Mouse (Mus musculus): ENCODE measurements at regions not wholly inside any gene's neighbourhood (a gene's known extent, or its start where the extent isn't known, plus 50 kb on each side); places are given as distances from the start of the nearest gene placed in this dataset.

- Histone ChIP-seq H3K27me3 (ENCODE audit: control insufficient read depth) (no peaks in the 10 kb centered on the region), H3K4me1 (ENCODE audit: control insufficient read depth) (no peaks in the 10 kb centered on the region), H3K9me3 (ENCODE audit: control insufficient read depth, low read length) (no peaks in the 10 kb centered on the region), H3K4me3 (replicated peaks) (no peak overlapping the region), H3K36me3 (ENCODE audit: control insufficient read depth) (no peaks in the 10 kb centered on the region)
- TF ChIP-seq GATA1 (IDR thresholded peaks at IDR 0.05; ENCODE audit: low read length) = no peak
- no peak for TF ChIP-seq TAL1 (IDR thresholded peaks at IDR 0.05; ENCODE audit: low read length)
Observed at GRCm38 (mm10) chr4:84127380-84127779, 547.7 kb downstream of the Bnc2 start.

DNA sequence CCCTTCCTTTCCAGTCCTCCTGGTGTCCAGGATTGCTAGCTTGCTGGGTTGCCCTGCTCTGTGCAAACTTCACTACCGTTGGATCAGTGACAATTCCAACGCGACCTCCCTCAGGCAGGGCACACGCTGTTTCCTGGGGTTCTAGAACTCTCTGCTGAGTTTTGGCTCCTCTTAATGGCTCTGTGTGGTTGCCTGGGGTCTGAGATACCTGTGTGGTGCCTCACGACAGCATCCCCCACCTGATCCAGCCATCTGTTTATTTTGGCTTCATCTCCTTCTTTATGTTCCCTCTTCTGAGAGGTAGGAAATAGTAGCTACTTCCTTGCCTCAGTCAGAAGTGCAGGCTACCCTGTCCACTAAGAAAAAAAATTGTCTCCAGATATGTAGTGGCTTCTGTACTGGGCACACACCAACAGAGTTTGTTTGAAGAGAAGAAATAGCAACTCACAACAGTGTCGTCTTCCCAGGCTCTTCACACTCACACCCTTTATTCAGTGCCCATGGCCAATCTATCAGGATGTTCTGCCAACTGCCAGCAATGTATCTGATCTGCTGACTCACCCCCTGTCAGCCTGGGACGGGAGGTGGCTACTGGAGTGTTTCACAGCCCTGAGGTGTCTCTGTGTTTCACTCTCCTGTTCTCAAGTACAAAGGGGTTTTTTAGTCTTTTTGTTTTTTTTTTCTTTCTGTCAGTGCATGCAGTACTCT lies 544.1 kb downstream of the Bnc2 start:
- H3K4me3 ChIP-seq (replicated peaks) = no peak overlapping the region
- H3K9me3 ChIP-seq (ENCODE audit: control insufficient read depth, low read length) = no peaks in the 10 kb centered on the region
- no peaks in the 10 kb centered on the region for H3K4me1 ChIP-seq (ENCODE audit: control insufficient read depth)
- H3K36me3 ChIP-seq (ENCODE audit: control insufficient read depth) = no peaks in the 10 kb centered on the region
- TF ChIP-seq TAL1 (IDR thresholded peaks at IDR 0.05; ENCODE audit: low read length) (no peak), GATA1 (IDR thresholded peaks at IDR 0.05; ENCODE audit: low read length) (no peak)
- no peaks in the 10 kb centered on the region for H3K27me3 ChIP-seq (ENCODE audit: control insufficient read depth)

GRCm38 (mm10) chr4:84135740-84136139 lies 539.3 kb downstream of the Bnc2 start:
- peaks cover 3% of the 10 kb centered on the region for H3K9me3 ChIP-seq (ENCODE audit: control insufficient read depth, low read length)
- H3K4me1 ChIP-seq (ENCODE audit: control insufficient read depth) = no peaks in the 10 kb centered on the region
- TF ChIP-seq GATA1 (IDR thresholded peaks at IDR 0.05; ENCODE audit: low read length) (no peak), TAL1 (IDR thresholded peaks at IDR 0.05; ENCODE audit: low read length) (no peak)
- H3K27me3 ChIP-seq (ENCODE audit: control insufficient read depth) = no peaks in the 10 kb centered on the region
- H3K4me3 ChIP-seq (replicated peaks) = no peak overlapping the region
- no peaks in the 10 kb centered on the region for H3K36me3 ChIP-seq (ENCODE audit: control insufficient read depth)

DNA sequence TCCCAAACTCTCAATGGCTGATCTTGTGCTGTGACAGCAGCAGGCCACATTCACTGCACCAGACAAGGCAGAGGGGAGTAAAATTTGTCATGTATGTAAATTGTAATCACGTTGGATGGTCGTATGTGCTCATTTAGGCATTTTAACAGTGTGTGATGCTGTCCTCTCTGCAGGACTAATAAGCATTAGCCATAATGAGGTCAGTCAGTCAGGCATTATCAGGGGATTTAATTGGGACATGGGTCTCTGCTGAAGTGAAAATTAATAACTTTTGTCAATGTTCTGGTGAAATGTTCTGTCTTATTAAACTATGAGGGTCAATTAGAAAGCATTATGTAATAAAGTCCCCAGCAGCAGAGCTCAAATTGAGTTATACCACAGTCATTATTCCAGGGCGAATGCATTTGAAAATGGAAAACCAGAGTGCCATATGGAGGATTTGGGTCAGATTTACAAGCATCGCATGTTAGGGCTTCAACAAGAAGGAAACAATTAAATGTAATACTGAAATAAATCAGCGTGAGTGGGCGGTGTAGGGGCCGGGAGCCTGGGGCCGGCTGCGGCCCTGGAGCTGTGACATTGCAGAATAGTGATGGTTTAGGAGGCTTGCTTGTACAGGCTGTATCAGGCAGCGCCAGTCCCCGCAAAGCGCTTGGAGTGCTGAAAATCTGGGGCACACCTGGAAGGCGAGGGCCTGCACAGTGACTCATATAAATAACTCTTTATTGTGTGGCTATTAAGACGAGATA lies 537.7 kb downstream of the Bnc2 start:
- TF ChIP-seq GATA1 (IDR thresholded peaks at IDR 0.05; ENCODE audit: low read length) (no peak), TAL1 (IDR thresholded peaks at IDR 0.05; ENCODE audit: low read length) (no peak)
- H3K4me1 ChIP-seq (ENCODE audit: control insufficient read depth) = no peaks in the 10 kb centered on the region
- H3K4me3 ChIP-seq (replicated peaks) = no peak overlapping the region
- no peaks in the 10 kb centered on the region for H3K36me3 ChIP-seq (ENCODE audit: control insufficient read depth)
- no peaks in the 10 kb centered on the region for H3K27me3 ChIP-seq (ENCODE audit: control insufficient read depth)
- H3K9me3 ChIP-seq (ENCODE audit: control insufficient read depth, low read length) = peaks cover 3% of the 10 kb centered on the region

GRCm38 (mm10) chr4:84149149-84150050 lies 525.7 kb downstream of the Bnc2 start:
- H3K4me1 ChIP-seq (ENCODE audit: control insufficient read depth) = no peaks in the 10 kb centered on the region
- no peaks in the 10 kb centered on the region for H3K36me3 ChIP-seq (ENCODE audit: control insufficient read depth)
- TF ChIP-seq TAL1 (IDR thresholded peaks at IDR 0.05; ENCODE audit: low read length) (no peak), GATA1 (IDR thresholded peaks at IDR 0.05; ENCODE audit: low read length) (no peak)
- no peak overlapping the region for H3K4me3 ChIP-seq (replicated peaks)
- no peaks in the 10 kb centered on the region for H3K27me3 ChIP-seq (ENCODE audit: control insufficient read depth)
- no peaks in the 10 kb centered on the region for H3K9me3 ChIP-seq (ENCODE audit: control insufficient read depth, low read length)

GRCm38 (mm10) chr4:84150698-84151097 lies 524.4 kb downstream of the Bnc2 start:
- Histone ChIP-seq H3K36me3 (ENCODE audit: control insufficient read depth) (no peaks in the 10 kb centered on the region), H3K9me3 (ENCODE audit: control insufficient read depth, low read length) (no peaks in the 10 kb centered on the region), H3K4me1 (ENCODE audit: control insufficient read depth) (no peaks in the 10 kb centered on the region), H3K4me3 (replicated peaks) (no peak overlapping the region), H3K27me3 (ENCODE audit: control insufficient read depth) (no peaks in the 10 kb centered on the region)
- TF ChIP-seq GATA1 (IDR thresholded peaks at IDR 0.05; ENCODE audit: low read length) (no peak), TAL1 (IDR thresholded peaks at IDR 0.05; ENCODE audit: low read length) (no peak)

- 0 out of 2 replicates have a peak, but pooled peaks cover 2% of the 10 kb centered on the region for H3K9me3 ChIP-seq (ENCODE audit: control insufficient read depth, low read length)
- H3K4me3 ChIP-seq (replicated peaks) = no peak overlapping the region
- TF ChIP-seq TAL1 (IDR thresholded peaks at IDR 0.05; ENCODE audit: low read length) (no peak), GATA1 (IDR thresholded peaks at IDR 0.05; ENCODE audit: low read length) (no peak)
- no peaks in the 10 kb centered on the region for H3K27me3 ChIP-seq (ENCODE audit: control insufficient read depth)
- H3K36me3 ChIP-seq (ENCODE audit: control insufficient read depth) = no peaks in the 10 kb centered on the region
- no peaks in the 10 kb centered on the region for H3K4me1 ChIP-seq (ENCODE audit: control insufficient read depth)
Observed at GRCm38 (mm10) chr4:84151247-84151646, 523.8 kb downstream of the Bnc2 start.

- no peaks in the 10 kb centered on the region for H3K4me1 ChIP-seq (ENCODE audit: control insufficient read depth)
Observed at GRCm38 (mm10) chr4:84151971-84152450, 523.1 kb downstream of the Bnc2 start.

More at GRCm38 (mm10) chr4:84151971-84152450, 523.1 kb downstream of the Bnc2 start:
- no peaks in the 10 kb centered on the region for H3K36me3 ChIP-seq (ENCODE audit: control insufficient read depth)
- TF ChIP-seq TAL1 (IDR thresholded peaks at IDR 0.05; ENCODE audit: low read length) (no peak), GATA1 (IDR thresholded peaks at IDR 0.05; ENCODE audit: low read length) (no peak)
- no peak overlapping the region for H3K4me3 ChIP-seq (replicated peaks)
- no peaks in the 10 kb centered on the region for H3K27me3 ChIP-seq (ENCODE audit: control insufficient read depth)
- 0 out of 2 replicates have a peak, but pooled peaks cover 2% of the 10 kb centered on the region for H3K9me3 ChIP-seq (ENCODE audit: control insufficient read depth, low read length)
